Mouse (Mus musculus) spleen, adult 18-20 months (tissue): Measurements from ENCODE around the gene Gm21954.
A peak's percentile ranks its signal among the peaks of the same experiment; 100 is the strongest.

Experiments used
- DNase-seq, 2 experiments: peaks; one replicate each; pipeline ENCODE4 v3.0.0; 2022; ENCODE audit warnings: mixed read lengths in 2 of 2

Gm21954 gene

DNA sequence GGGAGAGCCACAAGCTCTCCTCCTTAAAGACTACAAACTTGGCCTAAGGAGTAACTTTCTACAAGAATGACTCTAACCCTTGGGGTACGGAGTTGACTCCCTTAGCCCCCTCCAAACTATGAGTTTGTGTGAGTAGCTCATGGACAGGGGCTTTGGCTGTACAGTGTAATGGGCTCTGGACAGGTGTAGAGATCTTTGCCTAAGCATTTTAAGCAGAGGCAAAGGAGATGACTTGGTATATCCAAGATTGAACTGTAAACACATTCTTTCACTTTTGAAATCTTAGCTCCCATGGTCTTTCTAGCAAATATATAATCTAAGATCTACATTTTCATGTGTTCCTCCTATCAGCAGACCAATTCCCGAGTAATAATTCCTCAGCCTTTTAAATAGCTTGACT is at the start of gene Gm21954:
Gm21954 (minus strand) TSS at position 101 of the 400 bp plus-strand sequence.
- DNase-seq, result no peak

DNA sequence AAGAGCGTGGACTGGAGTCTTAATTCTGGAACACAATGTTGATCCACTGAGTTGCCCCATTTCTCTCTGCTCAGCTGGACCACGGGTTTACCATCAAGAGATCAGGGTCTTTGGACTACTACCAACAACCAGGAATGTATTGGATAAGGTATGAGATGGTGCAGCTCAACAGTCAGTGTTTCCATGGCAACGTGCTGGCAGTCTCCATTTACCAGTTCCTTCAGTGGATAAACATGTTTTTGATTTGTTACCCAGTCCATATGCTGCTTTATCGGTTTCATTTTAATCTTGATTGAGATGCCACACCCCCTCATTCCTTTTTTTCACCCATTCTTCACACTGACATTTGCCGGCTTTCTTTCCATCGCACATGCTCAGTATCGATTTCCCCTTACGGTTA is 49.8 kb upstream of the Gm21954 start:
- no peak for DNase-seq

DNA sequence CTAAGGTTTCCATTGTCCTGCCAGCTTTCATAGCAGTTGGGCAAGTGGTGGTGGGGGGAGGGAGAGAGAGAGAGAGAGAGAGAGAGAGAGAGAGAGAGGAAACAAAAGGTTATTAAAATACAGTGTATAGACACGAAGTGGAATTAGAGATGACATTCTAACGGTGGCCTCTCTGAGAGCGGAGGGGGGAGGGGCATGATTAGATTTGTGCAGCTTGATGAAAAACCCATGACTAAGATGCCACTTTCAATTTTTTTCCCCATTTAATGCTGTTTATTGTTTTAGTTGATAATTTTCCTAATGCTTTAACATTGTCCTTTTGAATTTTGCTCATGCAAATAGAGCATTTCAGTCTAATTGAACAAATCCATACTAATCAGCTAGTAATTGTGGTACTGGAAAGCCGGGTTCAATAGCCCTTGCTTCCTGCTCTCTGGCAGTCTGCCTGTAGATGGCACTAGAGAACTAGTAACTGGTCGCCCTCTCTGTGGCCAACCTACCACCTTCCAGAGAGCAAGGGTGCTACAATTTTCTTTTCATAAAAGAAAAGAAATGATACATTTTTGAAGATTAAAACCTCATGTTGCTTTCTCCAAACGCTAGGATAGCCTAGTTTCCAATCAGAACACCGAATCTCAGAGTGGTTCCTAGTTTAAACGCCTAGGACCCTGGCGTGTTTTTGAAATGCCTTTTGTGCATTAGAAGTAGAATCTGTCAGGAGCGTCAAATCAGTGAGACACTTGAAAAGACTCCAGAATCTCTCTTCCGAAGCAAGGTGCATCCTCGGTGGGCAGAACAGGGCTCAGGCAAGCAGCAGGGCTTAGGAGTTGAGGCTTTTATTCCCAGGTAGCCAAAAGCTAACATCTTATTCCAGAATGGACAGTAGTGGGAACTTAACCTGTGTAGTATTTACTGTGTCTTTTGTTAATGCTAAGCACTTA is 48.5 kb upstream of the Gm21954 start:
- DNase-seq, result peak in 1 of 2 experiments; percentile 40

DNA sequence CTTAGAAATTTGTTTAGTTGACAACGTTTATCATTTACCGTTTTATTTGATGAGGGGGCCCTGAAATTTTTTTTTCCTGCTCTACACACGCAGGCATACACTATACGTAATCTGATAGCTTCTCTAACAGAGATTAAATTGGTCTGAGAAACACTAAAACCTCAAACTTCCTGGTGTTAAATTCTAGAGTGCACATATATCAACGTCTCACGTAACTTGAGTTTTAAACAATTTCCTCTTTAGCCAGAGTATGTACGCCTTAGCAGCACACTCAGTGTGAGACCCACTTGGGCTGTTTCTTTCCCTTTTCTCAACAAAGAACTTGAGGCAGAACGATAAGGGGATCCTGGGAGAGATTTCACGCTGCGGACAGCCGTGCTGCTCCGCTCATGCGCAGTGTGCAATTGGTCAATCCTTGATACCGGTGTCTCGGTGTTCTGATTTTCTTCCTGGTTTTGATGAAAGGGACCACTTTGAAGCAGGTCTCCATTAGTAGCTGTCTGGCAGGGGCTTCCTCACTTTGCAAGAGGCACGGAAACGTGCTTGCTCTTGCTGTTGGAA is 45.5 kb upstream of the Gm21954 start:
- DNase-seq, result no peak

DNA sequence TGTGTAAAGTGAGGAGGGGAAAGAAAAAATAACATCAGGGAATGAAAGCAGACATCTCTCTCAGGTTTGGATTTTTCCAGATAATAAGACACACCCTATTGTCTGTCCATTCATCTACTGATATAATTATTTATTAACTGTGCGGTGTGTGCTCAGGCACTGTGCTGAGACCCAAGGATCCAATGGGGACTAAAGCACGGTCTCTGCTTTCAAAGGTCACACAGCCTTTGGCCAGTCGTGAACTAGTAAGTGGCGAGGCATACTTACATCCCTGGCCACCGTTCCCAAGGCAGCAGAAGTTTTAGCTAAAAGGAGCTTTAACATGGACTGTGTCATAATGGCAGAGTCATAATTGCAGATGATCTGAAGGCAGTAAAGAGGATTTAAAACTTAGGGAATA is 44.0 kb upstream of the Gm21954 start:
- DNase-seq, result no peak

DNA sequence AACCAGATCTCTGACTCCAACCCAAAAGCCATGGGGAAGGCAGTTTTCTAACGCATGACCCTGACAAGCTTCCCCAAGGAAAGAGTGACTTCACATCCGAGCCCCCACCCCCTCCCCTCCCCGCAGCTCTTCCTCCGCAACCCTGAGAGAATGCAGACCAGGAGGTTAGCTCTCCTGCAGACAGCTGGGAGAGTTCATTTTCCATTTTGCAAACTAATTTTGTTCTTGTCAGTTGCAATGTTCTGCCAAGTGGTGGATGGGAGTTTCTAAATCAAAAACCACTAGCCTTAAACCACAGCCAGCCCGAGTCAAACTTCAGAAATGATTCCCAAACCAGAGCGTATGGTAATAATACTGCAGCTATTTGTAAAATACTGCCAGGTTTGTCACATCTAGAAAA is 39.6 kb upstream of the Gm21954 start:
- no peak for DNase-seq

DNA sequence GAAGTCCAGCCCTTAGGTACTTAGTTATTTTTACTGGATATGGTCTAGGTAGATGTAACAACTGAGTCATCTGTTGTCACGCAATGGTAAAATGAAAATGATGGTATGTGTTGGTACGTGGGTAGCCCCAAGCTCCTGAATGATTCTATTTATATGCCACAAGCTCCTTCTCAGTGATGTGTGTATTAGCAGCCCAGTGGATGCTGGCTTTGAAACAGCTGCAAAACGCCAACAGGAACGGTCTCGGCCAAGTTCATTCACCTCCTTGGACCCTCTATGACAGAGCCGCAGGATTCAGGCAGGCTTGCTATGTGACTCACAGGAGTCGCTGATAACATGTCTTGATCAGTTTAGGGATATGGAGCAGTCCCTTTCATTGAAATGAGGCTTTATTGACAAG is 38.2 kb upstream of the Gm21954 start:
- DNase-seq, result no peak

DNA sequence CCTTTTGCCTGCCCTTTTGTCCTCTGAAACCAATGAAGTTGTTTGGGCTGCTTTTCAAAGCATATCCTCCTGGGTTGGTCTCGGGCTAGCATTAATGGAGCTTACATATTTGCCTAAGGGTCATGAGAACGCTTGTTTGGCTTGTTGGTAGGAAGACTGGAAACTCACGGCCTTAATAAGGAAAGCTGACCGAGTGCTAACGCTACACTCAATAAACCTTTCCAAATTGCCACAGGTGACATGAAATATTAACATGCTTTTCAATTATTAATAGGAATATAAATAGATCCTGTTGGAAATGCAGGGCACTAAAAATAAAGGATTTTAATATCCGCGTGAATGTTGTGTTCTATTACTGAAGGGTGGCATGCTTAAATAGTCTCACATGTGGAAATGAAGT is 27.3 kb upstream of the Gm21954 start:
- DNase-seq, result no peak

DNA sequence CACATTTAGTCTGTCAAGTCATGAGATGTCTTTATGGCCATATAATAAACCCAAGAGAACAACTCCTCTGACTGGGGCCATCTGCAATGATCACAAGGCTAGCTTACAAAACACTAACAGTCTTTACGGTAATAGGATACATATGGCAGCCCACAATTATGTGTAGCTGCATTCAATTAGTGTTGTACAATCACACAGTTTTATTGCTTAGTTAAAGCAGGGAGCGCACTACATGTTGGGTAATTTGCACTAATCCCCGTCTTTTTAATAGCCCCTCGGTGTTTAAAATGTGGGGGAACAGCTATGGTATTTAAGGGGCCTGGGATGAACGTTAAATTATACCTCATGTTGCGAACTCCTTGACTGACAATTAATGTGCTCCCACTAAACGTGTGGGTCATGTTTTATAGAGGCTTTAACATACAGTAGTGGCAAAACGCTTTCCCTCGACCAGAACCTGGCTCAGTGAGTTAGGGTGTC is 24.5 kb upstream of the Gm21954 start:
- DNase-seq, result no peak

DNA sequence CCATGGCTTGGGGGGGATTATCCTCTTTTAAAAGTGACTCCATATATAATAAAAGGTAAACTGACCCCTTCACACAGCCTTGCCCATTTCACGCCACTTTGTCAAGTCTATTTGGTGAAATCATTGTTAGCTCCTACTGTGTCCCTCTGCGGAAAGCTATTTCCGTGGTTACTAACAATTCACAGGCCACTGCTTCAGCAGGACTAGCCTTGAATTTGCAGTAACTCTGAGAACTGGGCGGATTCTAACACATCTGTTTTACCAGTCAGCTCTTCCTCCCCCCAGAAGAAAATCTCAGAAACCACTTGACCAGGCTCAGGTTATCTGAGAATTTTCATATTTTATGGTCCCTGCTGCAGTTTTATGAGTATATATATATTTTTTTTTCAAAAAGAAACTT is 23.9 kb upstream of the Gm21954 start:
- no peak for DNase-seq

DNA sequence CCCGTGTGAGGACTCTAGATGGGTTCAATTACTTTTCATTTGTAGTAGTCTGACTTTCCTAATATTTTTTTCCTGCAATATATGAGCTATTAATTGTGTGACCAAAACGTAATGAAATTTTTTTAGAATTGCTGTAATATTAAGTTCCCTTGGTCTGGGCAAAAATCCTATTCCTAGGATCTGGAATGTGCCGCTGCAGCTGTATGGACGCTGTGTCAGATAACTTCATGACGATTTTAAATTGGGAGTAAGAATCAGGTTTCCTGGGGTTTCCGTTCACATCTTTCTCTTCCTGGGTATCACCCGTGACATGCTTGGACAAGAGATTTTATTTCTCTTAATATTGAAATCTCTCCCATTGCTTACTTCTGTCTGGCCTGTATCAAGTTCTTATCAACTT is 23.2 kb upstream of the Gm21954 start:
- DNase-seq, result no peak

DNA sequence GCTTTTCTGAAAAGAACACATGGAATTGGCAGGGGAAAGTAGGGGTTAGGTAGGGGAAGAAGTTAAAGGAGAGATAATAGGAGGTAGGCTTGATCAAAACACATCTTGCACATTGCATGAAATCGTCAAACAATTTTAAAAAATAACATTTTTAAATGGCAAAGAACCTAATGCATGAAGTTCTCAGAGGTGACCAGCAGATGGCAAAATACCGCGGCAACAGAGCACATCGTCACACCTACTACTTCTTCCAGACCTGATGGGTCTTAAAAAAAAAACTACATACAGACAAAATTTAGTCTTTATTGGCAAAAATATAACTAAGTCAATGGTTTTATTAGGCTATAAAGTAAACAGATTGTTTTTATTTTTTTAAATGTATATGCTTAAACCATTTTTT is 22.3 kb upstream of the Gm21954 start:
- no peak for DNase-seq

DNA sequence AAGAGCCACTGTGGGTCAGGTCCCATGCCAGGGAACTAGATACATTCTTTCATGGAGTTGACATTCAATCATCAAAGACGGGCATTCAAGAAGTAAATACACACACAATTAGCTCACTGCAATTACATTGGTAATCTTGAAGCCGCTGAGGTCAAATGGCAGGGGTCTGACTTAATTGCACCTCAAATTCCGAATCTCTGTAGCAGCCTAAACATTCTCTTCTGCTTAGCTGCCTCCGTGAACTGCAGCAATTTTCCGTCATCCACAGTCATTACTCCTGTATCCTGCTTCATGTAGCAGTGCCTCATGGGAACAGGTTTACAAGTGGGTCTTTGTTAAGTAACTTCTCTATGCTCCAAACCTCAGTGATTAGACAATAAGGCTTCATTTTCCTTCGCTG is 20.0 kb upstream of the Gm21954 start:
- no peak for DNase-seq

DNA sequence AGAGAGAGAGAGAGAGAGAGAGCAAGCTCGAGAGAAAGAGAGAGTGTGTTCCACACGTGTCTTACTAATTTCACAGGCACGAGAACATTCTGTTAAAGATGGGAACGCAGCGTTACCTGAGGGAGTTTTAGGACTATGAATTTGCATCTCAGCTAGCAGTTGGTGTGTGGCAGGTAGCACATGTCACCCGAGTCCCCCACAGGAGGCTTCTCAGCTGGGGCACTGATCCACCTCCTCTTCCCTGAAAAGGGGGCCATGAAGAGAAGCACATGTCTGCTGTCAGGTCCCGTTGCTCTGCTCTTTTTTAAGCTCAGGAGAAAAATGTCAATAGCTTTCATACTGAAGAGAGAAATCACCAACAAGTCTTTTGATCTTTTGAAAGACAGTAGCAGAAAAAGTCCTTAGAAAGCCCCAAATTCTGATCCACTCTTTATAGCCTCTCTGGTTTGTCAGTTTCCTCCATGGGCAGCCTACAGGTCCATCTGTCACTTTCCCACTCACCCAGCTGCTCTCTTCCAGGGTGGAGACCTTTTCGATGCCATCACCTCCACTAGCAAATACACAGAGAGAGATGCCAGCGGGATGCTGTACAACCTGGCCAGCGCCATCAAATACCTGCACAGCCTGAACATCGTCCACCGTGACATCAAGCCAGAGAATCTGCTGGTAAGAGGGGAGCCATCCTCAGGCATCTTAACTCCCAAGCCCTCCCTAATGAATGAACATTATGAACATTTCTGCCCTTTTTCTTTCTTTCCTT is 17.4 kb upstream of the Gm21954 start:
- DNase-seq, result no peak

DNA sequence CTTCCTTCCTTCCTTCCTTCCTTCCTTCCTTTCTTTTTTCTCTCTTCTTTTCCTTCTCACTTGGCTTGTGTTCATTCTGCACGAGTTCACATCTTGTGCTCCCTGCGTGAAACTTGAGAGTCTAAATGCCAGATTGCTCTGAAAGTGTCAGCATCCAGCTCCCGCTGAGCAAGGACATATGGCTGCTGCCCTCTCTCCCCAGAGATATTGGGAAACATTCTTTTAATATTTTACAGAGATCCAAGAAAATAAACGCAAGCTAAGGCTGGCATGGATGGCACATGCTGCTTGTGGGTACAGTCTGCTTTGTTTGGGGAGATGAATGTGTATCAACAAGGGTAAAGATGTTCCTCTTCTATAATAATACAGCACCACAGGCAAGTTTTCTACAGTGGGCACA is 11.3 kb upstream of the Gm21954 start:
- no peak for DNase-seq

DNA sequence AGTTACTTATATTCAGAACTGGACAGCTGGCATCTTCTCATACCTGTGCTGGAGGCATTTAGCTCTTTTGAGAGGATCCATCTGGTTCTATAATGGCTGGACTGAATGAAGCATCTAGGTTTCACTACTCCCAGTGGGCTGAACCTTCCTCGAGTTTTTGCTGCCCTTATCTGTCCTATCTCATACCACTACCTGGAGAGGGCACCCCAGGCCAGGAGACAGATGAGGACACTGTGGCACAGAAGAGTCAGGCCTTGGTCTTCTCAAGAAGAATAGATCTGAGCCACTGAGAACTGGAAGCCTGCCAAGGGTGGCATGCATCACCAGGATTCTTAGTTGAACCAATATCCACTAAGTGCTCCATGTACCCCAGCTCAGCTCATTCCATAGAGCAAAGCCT is 9.1 kb upstream of the Gm21954 start:
- no peak for DNase-seq

DNA sequence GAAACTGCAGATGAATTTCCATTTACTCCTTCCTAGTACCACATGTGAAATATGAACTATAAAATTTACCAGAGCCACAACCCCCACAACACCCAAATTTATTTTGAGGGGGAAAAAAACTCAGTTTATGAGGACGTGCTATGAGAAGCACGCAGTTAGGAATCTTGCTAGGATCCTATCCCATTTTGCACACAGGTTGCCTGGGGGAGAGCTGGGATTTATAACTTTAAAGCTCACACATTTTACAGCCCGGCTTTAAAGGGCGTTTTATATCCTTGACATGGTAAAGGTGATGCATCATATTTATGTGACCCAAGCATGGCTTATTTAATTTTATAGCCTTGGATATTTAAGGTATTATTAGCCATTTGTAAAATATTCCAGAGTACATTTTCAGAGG is 7.3 kb upstream of the Gm21954 start:
- no peak for DNase-seq

DNA sequence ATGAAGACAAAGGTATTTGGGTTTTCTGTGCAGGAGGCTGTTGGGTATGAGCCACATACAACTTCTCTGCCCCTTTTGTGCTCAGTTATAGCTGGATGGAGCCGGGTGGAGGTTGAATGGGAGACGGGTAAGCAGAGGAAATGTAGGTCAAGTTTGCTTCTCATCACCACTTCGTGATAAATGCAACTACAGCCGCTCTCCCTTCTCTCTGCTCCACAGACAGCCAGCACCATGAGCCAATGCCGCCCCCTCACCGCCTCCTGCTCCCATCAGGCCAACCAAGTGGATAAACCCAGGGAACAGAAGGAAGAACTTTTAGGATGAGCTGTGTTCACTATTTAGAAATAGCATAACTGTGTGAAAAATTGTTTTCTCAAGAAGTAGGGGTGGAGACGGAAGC is 4.7 kb upstream of the Gm21954 start:
- no peak for DNase-seq

DNA sequence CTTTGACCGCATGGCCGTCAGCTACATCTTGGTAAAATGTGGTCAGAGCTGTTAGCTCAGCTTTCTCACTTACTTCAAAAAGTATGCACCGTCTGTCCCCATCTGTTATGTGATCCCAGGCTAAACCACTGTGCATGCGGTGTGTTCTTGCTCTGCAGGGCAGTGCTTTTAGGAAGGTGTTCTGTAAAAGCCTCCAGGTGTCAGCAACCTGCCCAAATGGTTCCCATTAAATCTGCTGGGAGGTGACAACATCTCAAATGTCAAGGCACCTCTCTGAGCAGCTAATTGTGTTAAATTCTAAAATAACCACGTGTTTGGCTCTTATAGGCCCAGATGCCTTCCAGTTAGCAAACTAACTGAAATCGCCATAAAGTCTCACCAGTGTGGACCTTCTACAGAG is 1.1 kb upstream of the Gm21954 start:
- no peak for DNase-seq

DNA sequence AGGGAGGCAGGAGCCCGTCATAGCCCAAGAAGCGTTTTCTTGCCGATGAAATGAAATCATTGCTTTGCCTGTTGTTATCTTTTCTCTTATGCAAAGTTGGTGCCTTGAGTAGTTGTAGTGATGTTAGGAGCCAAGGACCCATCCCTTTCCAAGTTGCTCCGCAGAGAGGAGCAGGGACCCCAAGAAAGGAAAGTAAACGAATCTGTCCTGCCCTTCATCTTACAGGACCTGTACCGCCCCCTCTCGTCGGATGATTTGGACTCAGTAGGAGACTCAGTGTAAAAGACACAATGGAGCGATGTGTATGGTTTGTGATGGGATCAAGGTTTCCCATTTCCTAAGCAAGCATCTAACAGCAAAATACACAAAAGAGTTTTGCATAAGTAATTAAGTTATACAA is 5.7 kb downstream of the Gm21954 start:
- DNase-seq, result no peak

DNA sequence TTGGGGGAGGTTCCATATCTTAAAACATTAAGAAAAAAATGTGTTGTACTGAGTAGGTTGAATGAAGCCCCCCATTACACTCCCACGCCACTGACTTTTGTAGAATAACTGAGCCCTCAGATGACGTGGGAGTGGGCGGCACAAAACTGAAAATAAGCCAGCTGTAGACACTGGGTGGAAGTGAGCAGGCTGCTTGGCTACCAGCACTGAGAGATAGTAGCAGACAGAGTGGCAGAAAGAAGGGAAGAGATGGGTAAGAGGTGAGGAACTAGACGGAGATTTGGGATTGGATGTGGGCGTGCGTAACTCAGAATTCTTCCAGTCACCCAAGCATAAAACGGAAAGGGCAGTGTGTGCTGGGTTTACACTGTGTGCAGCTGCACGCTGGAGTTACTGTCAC is 6.2 kb downstream of the Gm21954 start:
- DNase-seq, result no peak

DNA sequence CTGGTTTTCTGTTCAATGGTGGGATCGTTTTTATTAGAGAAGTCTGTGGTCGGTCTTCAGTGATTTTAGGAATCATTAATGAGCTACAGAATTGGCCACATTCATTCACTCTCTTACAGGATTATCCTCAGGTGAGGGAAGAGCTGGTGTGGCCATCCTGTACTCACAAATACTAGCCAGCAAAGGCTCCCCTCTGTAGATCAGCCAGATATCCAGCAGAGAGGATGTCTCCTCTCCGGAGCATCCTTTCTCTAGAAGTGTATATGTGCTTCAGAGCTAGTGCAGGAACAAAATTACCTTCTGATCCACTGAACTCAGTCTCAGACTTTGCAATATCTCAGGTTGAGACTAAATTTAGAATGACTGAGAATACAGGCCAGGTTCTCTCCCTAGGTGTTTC is 7.8 kb downstream of the Gm21954 start:
- no peak for DNase-seq

DNA sequence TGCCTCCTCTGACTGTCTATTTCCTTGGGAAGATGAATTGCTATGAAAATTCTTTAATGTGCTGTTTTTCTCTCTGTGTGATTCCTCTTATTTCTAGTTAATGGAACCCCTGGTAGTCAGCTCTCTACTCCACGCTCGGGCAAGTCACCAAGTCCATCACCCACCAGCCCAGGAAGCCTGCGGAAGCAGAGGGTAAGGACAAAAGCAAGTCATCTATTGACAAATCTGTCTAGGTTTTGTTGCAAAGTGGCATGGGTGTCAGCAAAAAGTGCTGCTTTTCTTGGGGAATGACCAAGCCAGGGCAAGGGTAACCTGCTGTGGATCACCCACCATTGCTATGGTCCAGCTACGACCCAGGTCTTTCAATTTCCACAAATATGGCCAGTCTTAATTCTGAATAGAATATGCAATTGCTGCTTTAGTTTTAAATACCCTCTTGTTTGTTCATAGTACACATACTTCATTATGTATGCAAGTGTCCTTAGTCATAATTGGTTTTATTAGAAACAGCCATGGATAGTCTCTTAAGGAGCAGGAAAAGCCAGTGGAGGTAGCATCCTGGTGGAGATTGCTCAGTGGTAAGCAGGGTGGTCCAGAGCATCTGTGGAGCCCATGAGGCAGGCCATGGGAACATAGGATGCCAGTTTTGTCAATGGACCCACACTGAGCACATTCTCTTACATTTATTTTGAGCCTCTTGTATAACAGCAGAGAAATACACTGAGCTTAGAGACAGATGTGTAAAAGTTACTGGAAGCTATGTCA is 8.9 kb downstream of the Gm21954 start:
- DNase-seq, result no peak
